Mouse (Mus musculus): Measurements from ENCODE around the gene Plch1.

GRCm38 (mm10) chr3:63822631-63823030 is 76.6 kb downstream of the Plch1 start:
- TF ChIP-seq POLR2A (IDR thresholded peaks at IDR 0.05; ENCODE audit: borderline replicate concordance, control insufficient read depth, low read depth, low read length) (no peak), CTCF (IDR thresholded peaks at IDR 0.05; ENCODE audit: control insufficient read depth, insufficient read depth, low read length) (no peak)
